Mouse (Mus musculus): ENCODE measurements around the gene Tes3-ps. TPM values are rescaled to one million over a fixed set of nuclear protein-coding genes. Genes with fewer than 3 reads are reported as not detected.

The Tes3-ps gene
- polyA plus RNA-seq, 1 experiment from 2014 or later: 0.54 TPM

DNA sequence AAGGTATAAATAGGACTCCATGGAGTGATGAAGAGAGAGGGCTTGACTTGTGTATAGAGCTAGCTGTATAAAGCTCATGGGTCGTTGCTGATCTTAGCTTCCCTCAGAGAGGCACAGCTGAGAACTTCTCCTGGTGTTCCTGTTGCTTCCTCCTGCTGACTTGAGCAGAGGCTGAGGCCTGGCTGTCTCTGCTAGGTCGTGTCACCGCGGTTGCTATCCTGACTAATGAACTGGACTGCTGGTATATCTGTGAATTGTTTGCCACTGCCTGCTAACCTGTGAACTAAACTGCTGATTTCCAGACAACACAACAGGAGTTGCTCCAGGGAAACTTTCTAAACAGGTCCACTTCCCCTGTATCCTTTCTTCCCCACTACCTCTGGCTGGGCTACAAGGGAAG is 22.8 kb upstream of the Tes3-ps start:
- Histone ChIP-seq H3K9me3 (replicated peaks; ENCODE audit: low read length) (no peaks in the 10 kb centered on the region), H3K4me1 (replicated peaks; ENCODE audit: insufficient read depth, low read length) (no peaks in the 10 kb centered on the region), H3K4me3 (replicated peaks; ENCODE audit: low read depth, low read length) (no peak overlapping the region), H3K9ac (ENCODE audit: low read depth, low read length) (no peak overlapping the region), H3K36me3 (ENCODE audit: insufficient read depth, low read length) (no peaks in the 10 kb centered on the region), H3K27ac (no peak overlapping the region), H3K4me2 (ENCODE audit: low read length) (no peak overlapping the region), H3K27me3 (ENCODE audit: insufficient read depth, low read length) (no peaks in the 10 kb centered on the region)
- no peak for ATAC-seq (replicated peaks; ENCODE audit: low FRiP score, low read depth)
- TF ChIP-seq CTCF (IDR thresholded peaks at IDR 0.05; ENCODE audit: low read depth): no peak
- WGBS: 92% methylated on average over 4 of the region's 4 CpGs
- no peak for DNase-seq (ENCODE audit: low spot score)

DNA sequence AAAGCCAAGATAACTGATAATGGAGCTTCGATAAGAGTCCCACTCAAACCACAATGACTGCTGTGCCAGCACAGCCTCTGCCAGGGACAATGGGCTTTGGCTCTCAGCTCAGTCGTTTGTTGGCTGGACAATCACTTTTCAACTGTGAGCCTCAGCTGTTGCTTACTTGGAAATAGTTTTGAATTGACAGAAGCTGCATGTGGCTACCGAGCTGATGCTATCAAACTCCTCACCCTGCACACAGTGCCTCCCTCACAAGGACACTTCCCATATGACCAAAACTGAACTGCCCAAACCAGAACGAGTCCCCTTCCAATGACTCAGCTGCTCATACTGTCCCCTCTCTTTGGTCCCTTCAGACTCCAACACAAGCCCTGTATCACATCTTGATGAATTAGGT is 22.3 kb upstream of the Tes3-ps start:
- no peak for TF ChIP-seq CTCF (IDR thresholded peaks at IDR 0.05; ENCODE audit: low read depth)
- Histone ChIP-seq H3K36me3 (ENCODE audit: insufficient read depth, low read length) (no peaks in the 10 kb centered on the region), H3K9me3 (replicated peaks; ENCODE audit: low read length) (no peaks in the 10 kb centered on the region), H3K4me1 (replicated peaks; ENCODE audit: insufficient read depth, low read length) (no peaks in the 10 kb centered on the region), H3K27me3 (ENCODE audit: insufficient read depth, low read length) (no peaks in the 10 kb centered on the region), H3K9ac (ENCODE audit: low read depth, low read length) (no peak overlapping the region), H3K4me2 (ENCODE audit: low read length) (no peak overlapping the region), H3K27ac (no peak overlapping the region), H3K4me3 (replicated peaks; ENCODE audit: low read depth, low read length) (no peak overlapping the region)
- ATAC-seq (replicated peaks; ENCODE audit: low FRiP score, low read depth): no peak
- 75% methylated on average over 4 of the region's 4 CpGs for WGBS
- no peak for DNase-seq (ENCODE audit: low spot score)

DNA sequence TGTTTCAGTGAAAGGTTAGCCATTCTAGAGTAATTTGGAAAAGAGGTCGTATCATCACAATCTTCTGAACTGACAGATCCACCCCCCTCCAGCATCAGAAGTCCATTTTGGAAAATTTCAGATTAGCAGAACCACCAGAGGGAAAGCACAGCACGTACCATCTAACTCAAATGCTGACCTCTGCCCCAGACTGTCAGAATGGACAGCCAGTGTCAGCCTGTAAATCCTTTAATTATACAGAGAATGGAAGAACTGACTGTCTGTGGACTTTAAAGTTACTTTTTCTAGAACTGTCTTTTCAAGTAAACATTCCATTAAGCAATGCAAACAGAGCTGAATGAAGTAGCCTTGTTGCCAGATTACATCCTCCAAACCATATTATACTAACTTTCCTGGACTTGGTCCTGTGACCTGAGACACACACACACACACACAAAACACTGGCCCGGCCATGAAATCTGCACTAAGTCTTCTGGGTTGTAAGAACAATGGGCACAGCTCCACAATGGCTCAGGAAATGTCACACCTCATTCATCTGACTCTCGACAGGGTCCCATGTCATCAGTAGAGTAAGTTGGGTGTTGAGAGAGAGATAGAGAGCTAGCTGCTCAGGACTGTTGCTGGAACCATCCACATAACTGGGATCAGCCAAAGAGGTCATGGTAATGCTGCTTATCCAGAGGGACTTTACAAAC is 21.0 kb upstream of the Tes3-ps start:
- Histone ChIP-seq H3K27ac (no peak overlapping the region), H3K4me3 (replicated peaks; ENCODE audit: low read depth, low read length) (no peak overlapping the region), H3K36me3 (ENCODE audit: insufficient read depth, low read length) (no peaks in the 10 kb centered on the region), H3K4me1 (replicated peaks; ENCODE audit: insufficient read depth, low read length) (no peaks in the 10 kb centered on the region), H3K9ac (ENCODE audit: low read depth, low read length) (no peak overlapping the region), H3K4me2 (ENCODE audit: low read length) (no peak overlapping the region), H3K9me3 (replicated peaks; ENCODE audit: low read length) (no peaks in the 10 kb centered on the region), H3K27me3 (ENCODE audit: insufficient read depth, low read length) (no peaks in the 10 kb centered on the region)
- DNase-seq (ENCODE audit: low spot score) (no peak), ATAC-seq (replicated peaks; ENCODE audit: low FRiP score, low read depth) (no peak)
- WGBS: 71% methylated on average over 4 of the region's 4 CpGs
- TF ChIP-seq CTCF (IDR thresholded peaks at IDR 0.05; ENCODE audit: low read depth): no peak

DNA sequence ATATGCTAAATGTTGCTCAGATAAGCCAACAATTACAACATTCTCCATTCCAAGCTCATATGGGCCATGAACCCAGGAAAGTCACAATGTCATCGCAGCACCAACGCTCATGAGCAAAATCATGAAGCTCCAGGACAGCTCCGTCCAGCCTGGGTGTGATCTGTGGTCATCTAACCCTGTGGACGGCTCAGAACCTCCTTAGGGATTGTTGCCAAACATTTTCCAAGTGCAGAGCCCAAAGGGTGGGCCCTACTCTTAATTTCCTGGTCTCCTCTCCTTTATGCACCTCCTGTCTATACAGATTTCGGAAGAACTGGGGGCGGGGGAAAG is 20.5 kb upstream of the Tes3-ps start:
- no peak for ATAC-seq (replicated peaks; ENCODE audit: low FRiP score, low read depth)
- no peak for TF ChIP-seq CTCF (IDR thresholded peaks at IDR 0.05; ENCODE audit: low read depth)
- DNase-seq (ENCODE audit: low spot score): no peak
- H3K27ac ChIP-seq: no peak overlapping the region
- H3K4me2 ChIP-seq (ENCODE audit: low read length): no peak overlapping the region
- H3K4me1 ChIP-seq (replicated peaks; ENCODE audit: insufficient read depth, low read length): no peaks in the 10 kb centered on the region
- no peak overlapping the region for H3K4me3 ChIP-seq (replicated peaks; ENCODE audit: low read depth, low read length)
- H3K9ac ChIP-seq (ENCODE audit: low read depth, low read length): no peak overlapping the region
- WGBS: 91% methylated on average over 6 of the region's 6 CpGs
- no peaks in the 10 kb centered on the region for H3K36me3 ChIP-seq (ENCODE audit: insufficient read depth, low read length)
- H3K27me3 ChIP-seq (ENCODE audit: insufficient read depth, low read length): no peaks in the 10 kb centered on the region
- H3K9me3 ChIP-seq (replicated peaks; ENCODE audit: low read length): no peaks in the 10 kb centered on the region

DNA sequence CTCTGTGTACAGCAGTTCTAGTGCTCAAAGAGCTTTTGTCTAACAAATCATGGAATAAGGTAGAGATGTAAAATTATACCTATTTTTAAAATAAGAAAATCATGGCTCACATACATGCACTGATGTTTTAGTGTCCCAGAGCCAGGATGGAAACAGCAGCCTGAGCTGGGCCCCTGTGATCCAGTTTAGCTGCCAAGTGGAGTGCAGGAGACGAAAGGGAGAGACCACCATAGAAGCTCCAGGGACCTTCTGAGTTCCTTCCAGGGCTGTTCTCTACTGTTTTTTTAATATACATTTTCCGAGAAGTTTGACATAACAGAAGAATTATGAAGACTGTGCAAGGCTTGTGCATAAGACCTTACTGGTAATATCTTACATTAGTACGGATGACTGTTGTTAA is 15.2 kb upstream of the Tes3-ps start:
- DNase-seq (ENCODE audit: low spot score) (no peak), ATAC-seq (replicated peaks; ENCODE audit: low FRiP score, low read depth) (no peak)
- Histone ChIP-seq H3K9me3 (replicated peaks; ENCODE audit: low read length) (no peaks in the 10 kb centered on the region), H3K4me3 (replicated peaks; ENCODE audit: low read depth, low read length) (no peak overlapping the region), H3K4me2 (ENCODE audit: low read length) (no peak overlapping the region), H3K27me3 (ENCODE audit: insufficient read depth, low read length) (no peaks in the 10 kb centered on the region), H3K4me1 (replicated peaks; ENCODE audit: insufficient read depth, low read length) (no peaks in the 10 kb centered on the region), H3K27ac (peak overlapping the region; percentile 27), H3K9ac (ENCODE audit: low read depth, low read length) (no peak overlapping the region), H3K36me3 (ENCODE audit: insufficient read depth, low read length) (no peaks in the 10 kb centered on the region)
- TF ChIP-seq CTCF (IDR thresholded peaks at IDR 0.05; ENCODE audit: low read depth): no peak
- 74% methylated on average over 3 of the region's 3 CpGs for WGBS

DNA sequence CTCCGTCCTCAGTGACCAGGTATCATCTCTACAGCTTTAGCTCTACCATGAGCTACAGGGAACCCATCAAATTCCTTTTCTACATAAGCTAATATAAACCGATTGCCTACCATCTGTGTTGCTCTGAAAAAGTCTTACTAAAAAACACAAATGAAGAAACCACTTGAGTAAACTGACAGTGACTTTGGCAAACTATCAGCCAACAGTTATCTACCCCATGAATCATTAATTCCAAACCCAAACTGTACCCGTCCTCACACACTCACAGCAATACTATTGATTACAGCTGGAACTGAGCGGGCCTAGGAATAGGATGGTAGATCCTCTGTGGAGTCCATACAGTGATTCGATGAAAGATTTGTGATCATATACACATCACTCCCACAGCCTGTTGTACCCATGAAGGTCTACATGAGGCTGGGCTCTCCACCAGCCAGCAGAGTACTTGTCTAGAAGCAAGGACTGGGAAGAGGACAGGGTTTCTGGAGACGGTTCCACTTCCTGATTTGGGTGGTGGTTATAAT is 14.2 kb upstream of the Tes3-ps start:
- DNase-seq (ENCODE audit: low spot score) (no peak), ATAC-seq (replicated peaks; ENCODE audit: low FRiP score, low read depth) (no peak)
- WGBS: 86% methylated on average over 6 of the region's 6 CpGs
- H3K9ac ChIP-seq (ENCODE audit: low read depth, low read length): no peak overlapping the region
- peak overlapping the region; percentile 52; the same call in 1 of the 2 replicates for H3K27ac ChIP-seq
- H3K4me1 ChIP-seq (replicated peaks; ENCODE audit: insufficient read depth, low read length): no peaks in the 10 kb centered on the region
- H3K27me3 ChIP-seq (ENCODE audit: insufficient read depth, low read length): no peaks in the 10 kb centered on the region
- H3K4me2 ChIP-seq (ENCODE audit: low read length): no peak overlapping the region
- no peak overlapping the region for H3K4me3 ChIP-seq (replicated peaks; ENCODE audit: low read depth, low read length)
- no peaks in the 10 kb centered on the region for H3K36me3 ChIP-seq (ENCODE audit: insufficient read depth, low read length)
- no peak for TF ChIP-seq CTCF (IDR thresholded peaks at IDR 0.05; ENCODE audit: low read depth)
- no peaks in the 10 kb centered on the region for H3K9me3 ChIP-seq (replicated peaks; ENCODE audit: low read length)

DNA sequence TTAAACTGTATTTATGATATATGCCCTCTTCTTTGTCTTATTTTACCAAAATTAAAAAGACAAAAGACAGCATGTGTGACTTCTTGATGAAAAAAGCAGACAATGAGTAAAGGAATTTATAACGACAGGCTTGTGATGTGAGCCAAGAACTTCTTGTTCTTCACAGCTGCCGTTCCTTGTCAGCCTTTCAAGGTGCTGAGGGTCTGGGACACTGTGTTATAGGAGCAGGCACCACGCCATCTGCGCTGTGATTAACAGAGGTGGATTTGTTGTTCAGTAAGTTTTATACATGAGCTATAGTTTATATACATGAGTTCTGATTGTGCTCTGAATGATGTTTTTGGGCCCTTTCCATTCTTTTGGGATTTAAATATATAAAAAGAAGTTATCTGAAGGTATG is 13.7 kb upstream of the Tes3-ps start:
- DNase-seq (ENCODE audit: low spot score): no peak
- Histone ChIP-seq H3K27me3 (ENCODE audit: insufficient read depth, low read length) (no peaks in the 10 kb centered on the region), H3K36me3 (ENCODE audit: insufficient read depth, low read length) (no peaks in the 10 kb centered on the region), H3K4me3 (replicated peaks; ENCODE audit: low read depth, low read length) (no peak overlapping the region), H3K27ac (peak overlapping the region; percentile 52), H3K9ac (ENCODE audit: low read depth, low read length) (no peak overlapping the region), H3K9me3 (replicated peaks; ENCODE audit: low read length) (no peaks in the 10 kb centered on the region), H3K4me1 (replicated peaks; ENCODE audit: insufficient read depth, low read length) (no peaks in the 10 kb centered on the region), H3K4me2 (ENCODE audit: low read length) (no peak overlapping the region)
- TF ChIP-seq CTCF (IDR thresholded peaks at IDR 0.05; ENCODE audit: low read depth): no peak
- 65% methylated on average over 4 of the region's 4 CpGs for WGBS
- no peak for ATAC-seq (replicated peaks; ENCODE audit: low FRiP score, low read depth)
